Mouse (Mus musculus) olfactory bulb, adult 2 months (tissue): ENCODE measurements around the gene Pip4p1.

Experiments used
- CTCF ChIP-seq: fragments of 200-500 bp; IDR thresholded peaks from 2 replicates; pipeline ENCODE4 v1.5.1; 2012; ENCODE audit warnings: low read depth, mild to moderate bottlenecking, low read length, moderate library complexity; ENCODE audit not compliant: insufficient read depth
- POLR2A ChIP-seq: fragments of 200-500 bp; IDR thresholded peaks from 2 replicates; pipeline ENCODE4 v1.6.1; 2012; ENCODE audit warnings: mild to moderate bottlenecking, low read depth, low read length, moderate library complexity; ENCODE audit not compliant: insufficient read depth

DNA sequence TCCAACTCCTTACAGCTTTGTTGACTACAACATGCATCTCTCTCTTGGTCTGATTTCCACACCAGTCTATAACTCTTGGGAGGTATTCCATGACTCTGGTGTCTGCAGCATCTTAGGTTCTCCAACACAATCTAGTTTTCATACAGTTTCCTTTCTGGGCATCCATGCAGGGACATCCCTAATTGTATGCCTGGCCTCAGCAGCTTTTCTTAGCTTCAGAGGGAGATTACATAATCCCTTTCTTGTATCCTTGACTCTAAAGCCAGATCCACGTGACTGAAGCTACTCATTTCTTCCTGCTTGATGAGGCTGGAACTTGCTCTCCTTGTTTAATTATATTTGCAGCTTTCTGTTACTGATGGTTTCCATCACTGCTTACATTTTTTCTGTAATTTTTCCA lies 6.0 kb upstream of the Pip4p1 start:
- TF ChIP-seq CTCF (no peak), POLR2A (no peak)
